Comparison of ENCODE assay signal across 8 mouse cellular contexts in the genomic region with DNA sequence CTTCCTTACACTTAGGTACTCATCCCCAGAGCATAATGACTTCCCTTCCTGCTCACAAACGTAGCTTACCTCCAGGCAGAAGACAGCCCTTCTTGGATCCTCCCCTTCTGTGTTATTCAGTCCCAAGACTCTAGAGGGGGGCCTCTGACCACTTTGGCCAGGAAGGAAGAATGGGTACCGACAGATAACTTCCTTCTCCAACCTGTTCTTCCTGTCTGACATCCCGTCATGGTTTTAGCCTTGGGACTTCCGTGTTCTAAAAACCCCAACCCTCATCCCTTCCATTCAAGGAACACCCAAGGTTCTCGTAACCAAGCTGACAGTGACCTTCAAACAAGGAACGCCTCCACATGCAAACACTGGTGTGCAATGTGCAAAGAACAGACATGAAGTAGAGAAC. TPM values are rescaled to one million over a fixed set of nuclear protein-coding genes. Genes with fewer than 3 reads are reported as not detected.
A peak's percentile ranks its signal among the peaks of the same experiment; 100 is the strongest.
DNase-seq lines count a peak whose midpoint lies in the region; ATAC-seq and TF ChIP-seq lines count a peak whose summit lies in the region.

Nlrx1 (minus strand) TSS at position 168 of the 400 bp plus-strand sequence.

- peak within 1 kb of the TSS; percentile 60 for H3K4me3 ChIP-seq in embryonic facial prominence, embryonic 10.5 days
- H3K4me3 ChIP-seq in heart, adult 2 months: peak within 1 kb of the TSS; percentile 59
- peak within 1 kb of the TSS; percentile 32 for H3K4me3 ChIP-seq in midbrain, embryonic 11.5 days (ENCODE audit: low read depth, low read length)

- TF ChIP-seq CTCF in heart, adult 2 months (IDR thresholded peaks at IDR 0.05): no peak

- H3K9me3 ChIP-seq in embryonic facial prominence, embryonic 10.5 days: no peaks in the 10 kb centered on the region
- H3K9me3 ChIP-seq in midbrain, embryonic 11.5 days (ENCODE audit: control insufficient read depth, low read length): no peaks in the 10 kb centered on the region

- TF ChIP-seq POLR2A in heart, adult 2 months (IDR thresholded peaks at IDR 0.05; ENCODE audit: insufficient read depth, low read depth, low read length): no peak

- no peaks in the 10 kb centered on the region for H3K36me3 ChIP-seq in embryonic facial prominence, embryonic 10.5 days (replicated peaks)
- no peaks in the 10 kb centered on the region for H3K36me3 ChIP-seq in heart, adult 2 months (ENCODE audit: control insufficient read depth, insufficient read depth, low read length)
- H3K36me3 ChIP-seq in midbrain, embryonic 11.5 days (ENCODE audit: control insufficient read depth, insufficient read depth, low read length): no peaks in the 10 kb centered on the region

- no peaks in the 10 kb centered on the region for H3K79me2 ChIP-seq in heart, adult 2 months (replicated peaks; ENCODE audit: control insufficient read depth, insufficient read depth, low read length)

- no peak for DNase-seq in left cerebral cortex, postnatal 14 days (ENCODE audit: low spot score in 2 of 2)
- DNase-seq in left cerebral cortex, adult 18-20 months (ENCODE audit: low spot score in 2 of 2): no peak
- DNase-seq in embryonic facial prominence, embryonic 10.5 days (ENCODE audit: low spot score): no peak
- no peak for DNase-seq in heart, adult 2 months
- no peak for DNase-seq in layer of hippocampus, postnatal 36 days
- no peak for DNase-seq in midbrain, embryonic 11.5 days (ENCODE audit: low spot score, missing footprints)
- DNase-seq in spleen, adult 18-20 months: no peak

- peaks cover 18% of the 10 kb centered on the region for H3K27me3 ChIP-seq in embryonic facial prominence, embryonic 10.5 days (replicated peaks; ENCODE audit: low read depth, poor library complexity, severe bottlenecking)
- no peaks in the 10 kb centered on the region for H3K27me3 ChIP-seq in heart, adult 2 months (ENCODE audit: control insufficient read depth, insufficient read depth, low read length)
- H3K27me3 ChIP-seq in midbrain, embryonic 11.5 days (ENCODE audit: control insufficient read depth, insufficient read depth, low read length): no peaks in the 10 kb centered on the region

- TF ChIP-seq EP300 in heart, adult 2 months (IDR thresholded peaks at IDR 0.05; ENCODE audit: insufficient read depth, low read depth, low read length): no peak

- peak within 1 kb of the TSS; percentile 82 for H3K27ac ChIP-seq in embryonic facial prominence, embryonic 10.5 days (replicated peaks)
- peak within 1 kb of the TSS; percentile 91 for H3K27ac ChIP-seq in heart, adult 2 months
- H3K27ac ChIP-seq in midbrain, embryonic 11.5 days (ENCODE audit: low read depth, low read length): no peak within 1 kb of the TSS

- peak within 1 kb of the TSS; percentile 53 for H3K4me2 ChIP-seq in midbrain, embryonic 11.5 days

- 83% methylated on average over 6 of the region's 6 CpGs for WGBS in embryonic facial prominence, embryonic 10.5 days
- WGBS in heart, adult 2 months: 54% methylated on average over 6 of the region's 6 CpGs
- WGBS in midbrain, embryonic 11.5 days: 83% methylated on average over 6 of the region's 6 CpGs

- peak within 1 kb of the TSS; percentile 95 for H3K9ac ChIP-seq in heart, adult 2 months (ENCODE audit: low read depth, low read length)
- H3K9ac ChIP-seq in midbrain, embryonic 11.5 days (ENCODE audit: low read length): peak within 1 kb of the TSS; percentile 73

- peak; percentile 3; the same call in 1 of the 2 replicates for ATAC-seq in midbrain, embryonic 11.5 days (ENCODE audit: low FRiP score)
- ATAC-seq in cerebellum, adult (ENCODE audit: insufficient number of reproducible peaks, low FRiP score, low TSS enrichment): no peak

- peaks cover 11% of the 10 kb centered on the region for H3K4me1 ChIP-seq in embryonic facial prominence, embryonic 10.5 days
- H3K4me1 ChIP-seq in heart, adult 2 months (ENCODE audit: control insufficient read depth, insufficient read depth, low read length): peaks cover 4% of the 10 kb centered on the region; the same call in 1 of the 2 replicates
- peaks cover 5% of the 10 kb centered on the region for H3K4me1 ChIP-seq in midbrain, embryonic 11.5 days (ENCODE audit: control insufficient read depth, insufficient read depth, low read length)

- intact Hi-C loops in left cerebral cortex, postnatal 14 days (cut with DNase I): loop anchor here (2.0 kb wide), 1 partner anchor 30 kb away; no protein-coding TSS in a partner anchor
- intact Hi-C loops in heart, adult 2 months (cut with DNase I): loop anchor here (2.0 to 10.0 kb wide), 2 partner anchors 20 to 284 kb away; no protein-coding TSS in a partner anchor

RNA-seq across cellular contexts. Expression of gene Nlrx1, which starts in this region (rescaled TPM):
- 10 to 100 TPM; 11.4 to 11.6 TPM for total RNA-seq in left cerebral cortex, postnatal 14 days (2021)
- 10 to 100 TPM in 1 of 2 experiments, 1 to 10 TPM in 1; 9.0 to 10.4 TPM for total RNA-seq in left cerebral cortex, adult 18-20 months (2021)
- 1.9 and 2.4 TPM in 2 replicates for polyA plus RNA-seq in embryonic facial prominence, embryonic 10.5 days (2016; fragmentation: Nextera tagmentation; extraction: Ambion mirVana)
- 10 to 100 TPM; 20.3 to 21.7 TPM for total RNA-seq in heart, adult 2 months (2021)
- 16.1 and 19.0 TPM in 2 replicates for polyA plus RNA-seq in heart, adult 2 months (2012; rRNA removed)
- 10 to 100 TPM; 13.5 TPM for total RNA-seq in layer of hippocampus, postnatal 36 days (2021)
- 1.9 and 3.2 TPM in 2 replicates for polyA plus RNA-seq in midbrain, embryonic 11.5 days (2014; fragmentation: Nextera tagmentation; extraction: Ambion mirVana)
